ENCODE assay signal across 16 mouse cellular contexts in genomic region chr13:57876966-57877365, GRCm38 (mm10). TPM values are rescaled to one million over a fixed set of nuclear protein-coding genes. Genes with fewer than 3 reads are reported as not detected.
DNase-seq lines count a peak whose midpoint lies in the region.
"Had no signal": no experiment of that assay in that cellular context is flagged by ENCODE, and none has a peak within 500 bp of the region (broad histone marks: within the 10 kb centered on the region; RNA-seq: fewer than 3 reads in every experiment).

No protein-coding gene starts in this region.

- DNase-seq in layer of hippocampus, adult 9-11 months = peak; percentile 46
- no peak for DNase-seq in layer of hippocampus, postnatal 14 days (ENCODE audit: low spot score in 2 of 2)
- DNase-seq in 3T3-L1 (ENCODE audit: low read depth, low spot score) (peak; percentile 1), MN1 (ENCODE audit: low spot score) (no peak)
- peak; percentile 70 for DNase-seq in Muller cell, postnatal 12 days (ENCODE audit: inconsistent ontology term)
- DNase-seq in ovary, postnatal 10 days (ENCODE audit: low spot score) = no peak
- DNase-seq: adrenal gland, adult 2 months; adrenal gland, postnatal 14 days; cerebellum, adult 11-12 months; cerebellum, adult 8-10 months; cerebellum, postnatal 10 days; cerebellum, postnatal 36 days; embryo, embryonic 11 days; gastrocnemius, adult 2 months; gastrocnemius, postnatal 14 days had no signal

RNA-seq across cellular contexts. Expression of gene Spock1, which starts 31.2 kb away (rescaled TPM):
- 100 to 1,000 TPM; 266 to 276 TPM for total RNA-seq in layer of hippocampus, postnatal 14 days (2021)
- total RNA-seq: hematopoietic stem cell, adult 5-6 weeks had no signal

Comparison
In these comparisons a context has a peak if more than half of its experiments do, and no peak if none do; other contexts are left out.
1. DNase-seq: peak in layer of hippocampus, adult 9-11 months (single experiment), 3T3-L1 (single experiment) and Muller cell, postnatal 12 days (single experiment); none in layer of hippocampus, postnatal 14 days (0 of 2), ovary, postnatal 10 days (single experiment) and MN1 (single experiment).